Mouse (Mus musculus) heart, postnatal 14 days (tissue): ENCODE results near the gene Trmt10c. TPM values are rescaled to one million over a fixed set of nuclear protein-coding genes. Genes with fewer than 3 reads are reported as not detected.

ENCODE experiments used
- microRNA-seq, 2 experiments: library from miRNA; unstranded; fragments of <30 nt; microRNA quantifications; one replicate each; pipeline ENCODE4 v1.2.0; 2021 to 2022
- total RNA-seq, 2 experiments: library from RNA; stranded (reverse); gene quantifications; 2 replicates each; pipeline ENCODE4 v1.2.3; 2021

Gene Trmt10c
- total RNA-seq, 2 experiments from 2014 or later, result 10.9 to 13.0 TPM

Small RNA genes lying within 50 kb of the gene (microRNA-seq; reads per million reads assigned to microRNA genes)
- 0 reads per million in 2 experiments for gene Gm24047

Other genes with a start within 250 kb of the Trmt10c start
- gene Nfkbiz, start 198.9 kb downstream of the Trmt10c start, total RNA-seq, result 1 to 10 TPM; 2.9 to 3.3 TPM
- gene Nxpe3, start 142.5 kb downstream of the Trmt10c start, total RNA-seq, result under 1 TPM; 0.45 to 0.54 TPM
- 1 to 10 TPM; 5.8 to 7.7 TPM for gene Cep97, start 103.0 kb downstream of the Trmt10c start, total RNA-seq
- gene Rpl24, start 71.5 kb downstream of the Trmt10c start, total RNA-seq, result 100 to 1,000 TPM; 532 to 562 TPM
- gene Zbtb11, start 63.9 kb downstream of the Trmt10c start, total RNA-seq, result 10 to 100 TPM; 11.5 to 12.5 TPM
- 10 to 100 TPM; 54.5 to 56.1 TPM for gene Pcnp, start 8.1 kb downstream of the Trmt10c start, total RNA-seq
- 10 to 100 TPM; 17.9 to 18.7 TPM for gene Senp7, start 10.5 kb upstream of the Trmt10c start, total RNA-seq
- under 1 TPM; 0.15 to 0.17 TPM for gene Impg2, start 166.5 kb upstream of the Trmt10c start, total RNA-seq